Mouse (Mus musculus) hematopoietic stem cell, adult 5-6 weeks (primary cell): Measurements from ENCODE around the gene Mtf2. TPM values are rescaled to one million over a fixed set of nuclear protein-coding genes. Genes with fewer than 3 reads are reported as not detected.
A peak's percentile ranks its signal among the peaks of the same experiment; 100 is the strongest.
"Not testable (repeated sequence)": the region's sequence is repeated elsewhere in the genome, so short reads cannot be mapped to it uniquely, and the experiment has no call there.

Experiments used
- ATAC-seq, 2 experiments: fragments of 125-278 bp in 1 of 2; replicated peaks in 1 of 2; 2 replicates each; pipeline ENCODE4 v1.8.0; 2016 to 2017; ENCODE audit warnings: inconsistent platforms in 2 of 2, mild to moderate bottlenecking in 2 of 2, moderate number of reproducible peaks in 2 of 2, low read depth in 1 of 2, moderate TSS enrichment in 1 of 2; ENCODE audit not compliant: low FRiP score in 2 of 2, poor library complexity in 2 of 2, severe bottlenecking in 2 of 2, insufficient read depth in 1 of 2, low TSS enrichment in 1 of 2
- total RNA-seq: library from RNA; stranded (forward); fragments of 172-1452, 232-1000 nt; gene quantifications from 2 replicates; pipeline ENCODE4 v1.2.3, GENCODE M21; 2017

The Mtf2 gene
- total RNA-seq = 154 and 169 TPM in 2 replicates

GRCm38 (mm10) chr5:108065465-108066411, at the start of gene Mtf2:
Mtf2 (plus strand) TSS chr5:108065674.
- peak; percentile 89 to 96 for ATAC-seq

GRCm38 (mm10) chr5:108017232-108017631, 48.2 kb upstream of the Mtf2 start:
- no peak for ATAC-seq

GRCm38 (mm10) chr5:108019367-108019766, 46.1 kb upstream of the Mtf2 start:
- ATAC-seq = peak; percentile 19 to 60; a peak in 2 of 4 replicates

- ATAC-seq = no peak
These were observed 44.1 kb upstream of the Mtf2 start for GRCm38 (mm10) chr5:108021346-108021745.

GRCm38 (mm10) chr5:108028230-108028629, 37.2 kb upstream of the Mtf2 start:
- no peak for ATAC-seq

- ATAC-seq = peak in 1 of 2 experiments; percentile 29; a peak in 1 of 4 replicates
These were observed 36.5 kb upstream of the Mtf2 start for GRCm38 (mm10) chr5:108028797-108029536.

- ATAC-seq = no peak
These were observed 35.5 kb upstream of the Mtf2 start for GRCm38 (mm10) chr5:108029968-108030367.

- peak; percentile 12 to 59; a peak in 1 of 4 replicates for ATAC-seq
These were observed 34.2 kb upstream of the Mtf2 start for GRCm38 (mm10) chr5:108031267-108031666.

GRCm38 (mm10) chr5:108034194-108034593, 31.3 kb upstream of the Mtf2 start:
- ATAC-seq = 0 out of 4 replicates have a peak, but pooled peaks of 1 of the 2 experiments have one; percentile 42

- ATAC-seq = no peak
These were observed 30.0 kb upstream of the Mtf2 start for GRCm38 (mm10) chr5:108035523-108035922.

GRCm38 (mm10) chr5:108042061-108042460, 23.4 kb upstream of the Mtf2 start:
- no peak for ATAC-seq

GRCm38 (mm10) chr5:108043908-108044307, 21.6 kb upstream of the Mtf2 start:
- ATAC-seq = no peak

- no peak for ATAC-seq
These were observed 15.7 kb upstream of the Mtf2 start for GRCm38 (mm10) chr5:108049711-108050268.

GRCm38 (mm10) chr5:108051026-108051425, 14.4 kb upstream of the Mtf2 start:
- ATAC-seq = no peak

- ATAC-seq = not testable (repeated sequence)
These were observed 13.7 kb upstream of the Mtf2 start for GRCm38 (mm10) chr5:108051727-108052126.

GRCm38 (mm10) chr5:108052200-108052599, 13.3 kb upstream of the Mtf2 start:
- no peak for ATAC-seq

- ATAC-seq = no peak
These were observed 11.9 kb upstream of the Mtf2 start for GRCm38 (mm10) chr5:108053566-108053965.

GRCm38 (mm10) chr5:108060413-108060812, 5.1 kb upstream of the Mtf2 start:
- ATAC-seq = no peak
